Mouse (Mus musculus) lung, postnatal 0 days (tissue): ENCODE measurements around the gene Apol9b. TPM values are rescaled to one million over a fixed set of nuclear protein-coding genes. Genes with fewer than 3 reads are reported as not detected.

Experiments used
- ATAC-seq: fragments of 200-750 bp; cut with Nextera tagmentation; 2 replicates; pipeline ENCODE4 v1.8.0; 2017; ENCODE audit warnings: moderate library complexity
- DNase-seq: peaks from one replicate; pipeline ENCODE4 v3.0.0-alpha.2; 2016; ENCODE audit warnings: low spot score
- H3K27ac ChIP-seq: fragments of 300-500 bp; sonication (generic); 2 replicates; pipeline ENCODE4 v1.5.1; 2014; ENCODE audit warnings: antibody characterized with exemption, mild to moderate bottlenecking, low read length, mixed read lengths
- H3K27me3 ChIP-seq: fragments of 300-500 bp; sonication (generic); replicated peaks from 2 replicates; pipeline ENCODE4 v1.6.1; 2014; ENCODE audit warnings: low read length, mixed read lengths; ENCODE audit not compliant: insufficient read depth
- H3K36me3 ChIP-seq: fragments of 300-500 bp; sonication (generic); 2 replicates; pipeline ENCODE4 v1.6.1; 2014; ENCODE audit warnings: low read length, mixed read lengths; ENCODE audit not compliant: insufficient read depth
- H3K4me1 ChIP-seq: fragments of 300-500 bp; sonication (generic); 2 replicates; pipeline ENCODE4 v1.6.1; 2014; ENCODE audit warnings: antibody characterized with exemption, low read depth, low read length, mixed read lengths; ENCODE audit not compliant: insufficient read depth
- H3K4me2 ChIP-seq: fragments of 300-500 bp; sonication (generic); replicated peaks from 2 replicates; pipeline ENCODE4 v1.6.1; 2014; ENCODE audit warnings: low read depth, mild to moderate bottlenecking, low read length, moderate library complexity, mixed read lengths
- H3K4me3 ChIP-seq: fragments of 300-500 bp; sonication (generic); 2 replicates; pipeline ENCODE4 v1.5.1; 2014; ENCODE audit warnings: low read depth, low read length
- H3K9ac ChIP-seq: fragments of 300-500 bp; sonication (generic); replicated peaks from 2 replicates; pipeline ENCODE4 v1.6.1; 2014; ENCODE audit warnings: low read depth, mild to moderate bottlenecking
- H3K9me3 ChIP-seq: fragments of 300-500 bp; sonication (generic); 2 replicates; pipeline ENCODE4 v1.6.1; 2016; ENCODE audit warnings: low read length, mixed read lengths
- CTCF ChIP-seq: IDR thresholded peaks from 2 replicates; pipeline ENCODE4 v1.5.1; 2016; ENCODE audit warnings: antibody characterized with exemption, mild to moderate bottlenecking
- EP300 ChIP-seq: IDR thresholded peaks from 2 replicates; pipeline ENCODE4 v1.6.1; 2016; ENCODE audit warnings: antibody characterized with exemption, mild to moderate bottlenecking, control low read depth
- WGBS: fragments of 180-500 bp; shearing (Covaris S2); extraction: QIAGEN DNeasy Blood & Tissue Kit; methylation state at CpG from one replicate; pipeline ENCODE4 v1.1.7; 2014; 5-methylcytosine and 5-hydroxymethylcytosine counted together
- polyA plus RNA-seq: library from polyadenylated mRNA; unstranded; fragments of >200 nt; fragmentation: Nextera tagmentation; extraction: Ambion mirVana; gene quantifications from 2 replicates; pipeline ENCODE4 v1.2.1, GENCODE M21; 2015

The Apol9b gene
- polyA plus RNA-seq, 1 experiment from 2014 or later: 0.31 TPM

GRCm38 (mm10) chr15:77750461-77750860 is 21.6 kb downstream of the Apol9b start:
- WGBS: 41% methylated on average over 1 of the region's 1 CpGs

GRCm38 (mm10) chr15:77752443-77752842 is 23.6 kb downstream of the Apol9b start:
- H3K4me3 ChIP-seq: no peak overlapping the region
- no peaks in the 10 kb centered on the region for H3K9me3 ChIP-seq
- DNase-seq (no peak), ATAC-seq (no peak)
- no peak overlapping the region for H3K4me2 ChIP-seq
- H3K9ac ChIP-seq: no peak overlapping the region
- no peaks in the 10 kb centered on the region for H3K27me3 ChIP-seq
- H3K36me3 ChIP-seq: no peaks in the 10 kb centered on the region
- no peaks in the 10 kb centered on the region for H3K4me1 ChIP-seq
- H3K27ac ChIP-seq: no peak overlapping the region
- 43% methylated on average over 11 of the region's 11 CpGs for WGBS
- TF ChIP-seq EP300 (no peak), CTCF (no peak)

More at GRCm38 (mm10) chr15:77750461-77750860, 21.6 kb downstream of the Apol9b start:
- H3K27ac ChIP-seq: no peak overlapping the region
- DNase-seq (peak; percentile 60), ATAC-seq (0 out of 2 replicates have a peak, but pooled peaks have one; percentile 30)
- no peak for TF ChIP-seq EP300
- TF ChIP-seq CTCF: peak; percentile 77
- H3K4me2 ChIP-seq: no peak overlapping the region
- no peaks in the 10 kb centered on the region for H3K9me3 ChIP-seq
- no peaks in the 10 kb centered on the region for H3K4me1 ChIP-seq
- H3K4me3 ChIP-seq: no peak overlapping the region
- H3K27me3 ChIP-seq: no peaks in the 10 kb centered on the region
- H3K36me3 ChIP-seq: no peaks in the 10 kb centered on the region
- no peak overlapping the region for H3K9ac ChIP-seq

- Histone ChIP-seq H3K4me3 (no peak overlapping the region), H3K27me3 (no peaks in the 10 kb centered on the region), H3K36me3 (no peaks in the 10 kb centered on the region), H3K4me1 (no peaks in the 10 kb centered on the region), H3K4me2 (no peak overlapping the region), H3K27ac (no peak overlapping the region), H3K9ac (no peak overlapping the region), H3K9me3 (no peaks in the 10 kb centered on the region)
- TF ChIP-seq CTCF: no peak
- TF ChIP-seq EP300: no peak
- ATAC-seq (0 out of 2 replicates have a peak, but pooled peaks have one; percentile 21), DNase-seq (no peak)
- WGBS: 17% methylated on average over 1 of the region's 2 CpGs
Measured at GRCm38 (mm10) chr15:77755132-77755531, 26.3 kb downstream of the Apol9b start.

- Histone ChIP-seq H3K4me1 (no peaks in the 10 kb centered on the region), H3K27me3 (no peaks in the 10 kb centered on the region), H3K27ac (no peak overlapping the region), H3K9me3 (no peaks in the 10 kb centered on the region), H3K4me2 (no peak overlapping the region), H3K4me3 (no peak overlapping the region), H3K9ac (no peak overlapping the region), H3K36me3 (peaks cover 2% of the 10 kb centered on the region; the same call in 1 of the 2 replicates)
- no peak for DNase-seq
- no peak for ATAC-seq
- TF ChIP-seq CTCF: no peak
- TF ChIP-seq EP300: no peak
- 53% methylated on average over 2 of the region's 2 CpGs for WGBS
Measured at GRCm38 (mm10) chr15:77756081-77756480, 27.2 kb downstream of the Apol9b start.

GRCm38 (mm10) chr15:77756848-77757247 is 28.0 kb downstream of the Apol9b start, which contains the start of gene Apol8:
Gene Apol8 (minus strand): TSS chr15:77757003.
- no peak within 1 kb of the TSS for H3K9ac ChIP-seq

GRCm38 (mm10) chr15:77757586-77758226 is 28.9 kb downstream of the Apol9b start:
- no peaks in the 10 kb centered on the region for H3K9me3 ChIP-seq
- no peak for ATAC-seq
- H3K4me2 ChIP-seq: no peak overlapping the region
- no peak overlapping the region for H3K4me3 ChIP-seq
- peaks cover 18% of the 10 kb centered on the region for H3K36me3 ChIP-seq
- no peaks in the 10 kb centered on the region for H3K4me1 ChIP-seq
- H3K27ac ChIP-seq: no peak overlapping the region
- 78% methylated on average over 4 of the region's 4 CpGs for WGBS
- no peaks in the 10 kb centered on the region for H3K27me3 ChIP-seq
- no peak overlapping the region for H3K9ac ChIP-seq
- no peak for DNase-seq
- TF ChIP-seq CTCF (peak; percentile 48), EP300 (no peak)

More at GRCm38 (mm10) chr15:77756848-77757247, 28.0 kb downstream of the Apol9b start, which contains the start of gene Apol8:
- no peak within 1 kb of the TSS for H3K4me3 ChIP-seq
- no peaks in the 10 kb centered on the region for H3K9me3 ChIP-seq
- no peaks in the 10 kb centered on the region for H3K27me3 ChIP-seq
- no peaks in the 10 kb centered on the region for H3K4me1 ChIP-seq
- H3K4me2 ChIP-seq: no peak within 1 kb of the TSS
- WGBS: 7% methylated on average over 9 of the region's 9 CpGs
- DNase-seq (peak; percentile 69), ATAC-seq (peak; percentile 55)
- no peak within 1 kb of the TSS for H3K27ac ChIP-seq
- H3K36me3 ChIP-seq: peaks cover 10% of the 10 kb centered on the region
- peak; percentile 94 for TF ChIP-seq CTCF
- TF ChIP-seq EP300: no peak
